Mouse (Mus musculus) bone marrow, adult 2 months (tissue): Measurements from ENCODE around the gene Olfr1373. TPM values are rescaled to one million over a fixed set of nuclear protein-coding genes. Genes with fewer than 3 reads are reported as not detected.
"Not testable (repeated sequence)": the region's sequence is repeated elsewhere in the genome, so short reads cannot be mapped to it uniquely, and the experiment has no call there.

Experiments used
- H3K27ac ChIP-seq: fragments of 200-500 bp; 2 replicates; pipeline ENCODE4 v1.5.1; 2012; ENCODE audit warnings: low read depth, mild to moderate bottlenecking, control low read depth, inconsistent platforms, low read length; ENCODE audit not compliant: control insufficient read depth, poor library complexity, insufficient read depth
- H3K4me1 ChIP-seq: fragments of 200-500 bp; 2 replicates; pipeline ENCODE4 v1.6.1; 2011; ENCODE audit warnings: low read length; ENCODE audit not compliant: control insufficient read depth, insufficient read depth
- H3K4me3 ChIP-seq: fragments of 200-500 bp; replicated peaks from 2 replicates; pipeline ENCODE3; 2011; ENCODE audit warnings: mild to moderate bottlenecking, low read depth, low read length, control low read depth; ENCODE audit not compliant: control insufficient read depth
- CTCF ChIP-seq: fragments of 200-500 bp; IDR thresholded peaks from 2 replicates; pipeline ENCODE4 v1.5.1; 2011; ENCODE audit warnings: low read length, control low read depth; ENCODE audit not compliant: control insufficient read depth, insufficient read depth
- POLR2A ChIP-seq: fragments of 200-500 bp; IDR thresholded peaks from 2 replicates; pipeline ENCODE4 v1.6.1; 2011; ENCODE audit warnings: low read depth, mild to moderate bottlenecking, control low read depth, low read length, borderline replicate concordance; ENCODE audit not compliant: control insufficient read depth
- WGBS: fragments of 180-500 bp; shearing (Covaris S2); methylation state at CpG from one replicate; pipeline ENCODE4 v1.1.7; 2018; 5-methylcytosine and 5-hydroxymethylcytosine counted together
- polyA plus RNA-seq: library from polyadenylated mRNA; stranded (reverse); fragments of >200 nt; gene quantifications from 2 replicates; pipeline ENCODE4 v1.2.4, GENCODE M21; 2011; ENCODE audit warnings: low replicate concordance; ENCODE audit not compliant: missing spikeins, insufficient read depth, insufficient read length

Olfr1373 gene
- polyA plus RNA-seq, 1 experiment = not detected

GRCm38 (mm10) chr11:52117156-52117555, 28.2 kb downstream of the Olfr1373 start:
- TF ChIP-seq CTCF (no peak), POLR2A (no peak)
- H3K27ac ChIP-seq = no peak overlapping the region
- H3K4me1 ChIP-seq = no peaks in the 10 kb centered on the region; the same call in 1 of the 2 replicates
- H3K4me3 ChIP-seq = no peak overlapping the region
- WGBS = 74% methylated on average over 7 of the region's 7 CpGs

GRCm38 (mm10) chr11:52116117-52116516, 29.2 kb downstream of the Olfr1373 start:
- H3K4me3 ChIP-seq, H3K27ac ChIP-seq, H3K4me1 ChIP-seq: not testable (repeated sequence)
- 73% methylated on average over 6 of the region's 6 CpGs for WGBS

- 62% methylated on average over 3 of the region's 3 CpGs for WGBS
- no peak overlapping the region for H3K27ac ChIP-seq
- TF ChIP-seq CTCF (no peak), POLR2A (no peak)
- no peaks in the 10 kb centered on the region; the same call in 1 of the 2 replicates for H3K4me1 ChIP-seq
- no peak overlapping the region for H3K4me3 ChIP-seq
These were observed 29.8 kb downstream of the Olfr1373 start for GRCm38 (mm10) chr11:52115479-52115878.

GRCm38 (mm10) chr11:52109421-52109820, 35.9 kb downstream of the Olfr1373 start:
- Histone ChIP-seq H3K4me1 (no peaks in the 10 kb centered on the region; the same call in 1 of the 2 replicates), H3K27ac (no peak overlapping the region), H3K4me3 (no peak overlapping the region)
- WGBS = 58% methylated on average over 1 of the region's 1 CpGs
- TF ChIP-seq CTCF = no peak
- TF ChIP-seq POLR2A = no peak

GRCm38 (mm10) chr11:52108796-52109195, 36.5 kb downstream of the Olfr1373 start:
- Histone ChIP-seq H3K4me1 (no peaks in the 10 kb centered on the region; the same call in 1 of the 2 replicates), H3K27ac (no peak overlapping the region), H3K4me3 (no peak overlapping the region)
- WGBS = 82% methylated on average over 5 of the region's 5 CpGs
- TF ChIP-seq POLR2A (no peak), CTCF (no peak)

- WGBS = 78% methylated on average over 1 of the region's 1 CpGs
- no peak overlapping the region for H3K27ac ChIP-seq
- no peak overlapping the region for H3K4me3 ChIP-seq
- H3K4me1 ChIP-seq = no peaks in the 10 kb centered on the region; the same call in 1 of the 2 replicates
- no peak for TF ChIP-seq CTCF
- TF ChIP-seq POLR2A = no peak
These were observed 38.9 kb downstream of the Olfr1373 start for GRCm38 (mm10) chr11:52106438-52106837.

- TF ChIP-seq POLR2A (no peak), CTCF (no peak)
- no peak overlapping the region for H3K4me3 ChIP-seq
- 80% methylated on average over 2 of the region's 2 CpGs for WGBS
- H3K27ac ChIP-seq = no peak overlapping the region
- H3K4me1 ChIP-seq = no peaks in the 10 kb centered on the region; the same call in 1 of the 2 replicates
These were observed 39.3 kb downstream of the Olfr1373 start for GRCm38 (mm10) chr11:52106037-52106436.

- no peaks in the 10 kb centered on the region; the same call in 1 of the 2 replicates for H3K4me1 ChIP-seq
- no peak overlapping the region for H3K4me3 ChIP-seq
- H3K27ac ChIP-seq = no peak overlapping the region
- TF ChIP-seq CTCF (no peak), POLR2A (no peak)
These were observed 39.8 kb downstream of the Olfr1373 start for GRCm38 (mm10) chr11:52105503-52105902.

GRCm38 (mm10) chr11:52102977-52103376, 42.4 kb downstream of the Olfr1373 start:
- no peak overlapping the region for H3K27ac ChIP-seq
- WGBS = 55% methylated on average over 4 of the region's 4 CpGs
- TF ChIP-seq CTCF (no peak), POLR2A (no peak)

More at GRCm38 (mm10) chr11:52102977-52103376, 42.4 kb downstream of the Olfr1373 start:
- Histone ChIP-seq H3K4me1 (peaks cover 2% of the 10 kb centered on the region; the same call in 1 of the 2 replicates), H3K4me3 (no peak overlapping the region)
